Mouse (Mus musculus) MEL (cell line): ENCODE measurements at regions not wholly inside any gene's neighbourhood (a gene's known extent, or its start where the extent isn't known, plus 50 kb on each side); places are given as distances from the start of the nearest gene placed in this dataset.

Experiments
- CTCF ChIP-seq, 3 experiments: IDR thresholded peaks in 2 of 3; conservative IDR thresholded peaks in 1 of 3; 2 replicates each; pipeline ENCODE4 v1.5.1; 2011 to 2012; ENCODE audit warnings: low read length in 3 of 3, low read depth in 2 of 3, mild to moderate bottlenecking in 2 of 3, improper control_type of control experiment in 1 of 3, inconsistent platforms in 1 of 3, mixed read lengths in 1 of 3, moderate library complexity in 1 of 3; ENCODE audit not compliant: control insufficient read depth in 1 of 3, insufficient read depth in 1 of 3, poor library complexity in 1 of 3, severe bottlenecking in 1 of 3
- ELF1 ChIP-seq: IDR thresholded peaks from 2 replicates; pipeline ENCODE4 v1.6.1; 2014; ENCODE audit warnings: low read depth, mild to moderate bottlenecking, inconsistent platforms, low read length, improper control_type of control experiment, moderate library complexity
- EP300 ChIP-seq, 2 experiments: IDR thresholded peaks; 2 replicates each; pipeline ENCODE4 v1.6.1; 2011; ENCODE audit warnings: improper control_type of control experiment in 2 of 2, low read length in 2 of 2, low read depth in 1 of 2, mild to moderate bottlenecking in 1 of 2
- ETS1 ChIP-seq: IDR thresholded peaks from 2 replicates; pipeline ENCODE4 v1.6.1; 2012; ENCODE audit warnings: low read depth, mild to moderate bottlenecking, inconsistent platforms, low read length, improper control_type of control experiment, moderate library complexity
- GATA1 ChIP-seq: IDR thresholded peaks from 2 replicates; pipeline ENCODE4 v1.6.1; 2011; ENCODE audit warnings: low read depth, low read length, improper control_type of control experiment
- JUND ChIP-seq: IDR thresholded peaks from 2 replicates; pipeline ENCODE4 v1.6.1; 2011; ENCODE audit warnings: low read depth, mild to moderate bottlenecking, improper control_type of control experiment, low read length
- MAX ChIP-seq: IDR thresholded peaks from 2 replicates; pipeline ENCODE4 v1.6.1; 2011; ENCODE audit warnings: low read length, improper control_type of control experiment
- POLR2A ChIP-seq, 2 experiments: IDR thresholded peaks; 2 replicates each; pipeline ENCODE4 v1.6.1; 2011 to 2012; ENCODE audit warnings: low read length in 2 of 2, mild to moderate bottlenecking in 2 of 2, control low read depth in 1 of 2, improper control_type of control experiment in 1 of 2, low read depth in 1 of 2, moderate library complexity in 1 of 2; ENCODE audit not compliant: control insufficient read depth in 1 of 2, insufficient read depth in 1 of 2, poor library complexity in 1 of 2
- SMC3 ChIP-seq: IDR thresholded peaks from 2 replicates; pipeline ENCODE4 v1.6.1; 2011; ENCODE audit warnings: low read depth, low read length, improper control_type of control experiment
- TBP ChIP-seq: IDR thresholded peaks from 2 replicates; pipeline ENCODE4 v1.8.0; 2011; ENCODE audit warnings: low read depth, low read length, improper control_type of control experiment
- TCF12 ChIP-seq: IDR thresholded peaks from 2 replicates; pipeline ENCODE4 v1.6.1; 2014; ENCODE audit warnings: low read depth, mild to moderate bottlenecking, inconsistent platforms, low read length, improper control_type of control experiment, moderate library complexity
- ZMIZ1 ChIP-seq: IDR thresholded peaks from 2 replicates; pipeline ENCODE4 v1.6.1; 2012; ENCODE audit warnings: low read depth, mild to moderate bottlenecking, inconsistent platforms, low read length, improper control_type of control experiment, moderate library complexity
- ZNF384 ChIP-seq: IDR thresholded peaks from 2 replicates; pipeline ENCODE4 v1.6.1; 2012; ENCODE audit warnings: low read depth, mild to moderate bottlenecking, inconsistent platforms, low read length, improper control_type of control experiment

- TF ChIP-seq CTCF (IDR thresholded peaks at IDR 0.05 in 2 of 3, conservative IDR thresholded peaks at IDR 0.05 in 1 of 3; ENCODE audit: control insufficient read depth in 1 of 3, insufficient read depth in 1 of 3, low read depth in 2 of 3, low read length in 3 of 3, poor library complexity in 1 of 3, severe bottlenecking in 1 of 3) (no peak), ELF1 (no peak), GATA1 (no peak), TBP (no peak), MAX (no peak), POLR2A (IDR thresholded peaks at IDR 0.05; ENCODE audit: control insufficient read depth in 1 of 2, insufficient read depth in 1 of 2, low read depth in 1 of 2, low read length in 2 of 2, poor library complexity in 1 of 2) (no peak), JUND (no peak), ETS1 (no peak), ZMIZ1 (no peak), ZNF384 (no peak), SMC3 (no peak), EP300 (IDR thresholded peaks at IDR 0.05; ENCODE audit: low read depth in 1 of 2, low read length in 2 of 2) (no peak), TCF12 (no peak)
These were observed 96.3 kb upstream of the Arntl start for GRCm38 (mm10) chr7:113110867-113111508.
